Mouse (Mus musculus): ENCODE data around the gene Gbe1.

GRCm38 (mm10) chr16:70314578-70314930, 805 bp downstream of the Gbe1 start:
- TF ChIP-seq POLR2A (IDR thresholded peaks at IDR 0.05; ENCODE audit: borderline replicate concordance, low read depth, low read length) (no peak), CTCF (IDR thresholded peaks at IDR 0.05; ENCODE audit: low read depth, low read length) (no peak)
